Mouse (Mus musculus) T-cell, adult 2 months (primary cell): ENCODE measurements around the gene Inca1.

Experiments used
- DNase-seq: peaks from one replicate; pipeline ENCODE4 v3.0.0; 2022; ENCODE audit warnings: low spot score

Inca1 gene

GRCm38 (mm10) chr11:70652884-70653344 lies 47.0 kb downstream of the Inca1 start:
- no peak for DNase-seq

- no peak for DNase-seq
These were observed 47.7 kb downstream of the Inca1 start for GRCm38 (mm10) chr11:70652029-70652883.

- no peak for DNase-seq
These were observed 48.6 kb downstream of the Inca1 start for GRCm38 (mm10) chr11:70651391-70651790.

- peak; percentile 70 for DNase-seq
These were observed 49.4 kb downstream of the Inca1 start for GRCm38 (mm10) chr11:70650322-70651175.

GRCm38 (mm10) chr11:70649185-70649734 lies 50.7 kb downstream of the Inca1 start:
- no peak for DNase-seq

- DNase-seq: no peak
These were observed 51.4 kb downstream of the Inca1 start for GRCm38 (mm10) chr11:70648512-70648911.

- no peak for DNase-seq
These were observed 52.1 kb downstream of the Inca1 start for GRCm38 (mm10) chr11:70647716-70648420.

GRCm38 (mm10) chr11:70646691-70647650 lies 53.0 kb downstream of the Inca1 start, which contains the start of the genes Rnf167 and Slc25a11:
Gene Rnf167, plus strand, starts transcription at chr11:70647235.
Gene Slc25a11, minus strand, starts transcription at chr11:70647479.
- DNase-seq: peak; percentile 96

GRCm38 (mm10) chr11:70646259-70646555 lies 53.7 kb downstream of the Inca1 start:
- DNase-seq: no peak

GRCm38 (mm10) chr11:70645461-70646258 lies 54.3 kb downstream of the Inca1 start:
- DNase-seq: no peak

GRCm38 (mm10) chr11:70644564-70645103 lies 55.3 kb downstream of the Inca1 start:
- no peak for DNase-seq

GRCm38 (mm10) chr11:70643051-70643450 lies 56.9 kb downstream of the Inca1 start:
- no peak for DNase-seq

- no peak for DNase-seq
These were observed 58.7 kb downstream of the Inca1 start for GRCm38 (mm10) chr11:70641241-70641640.

- DNase-seq: no peak
These were observed 60.0 kb downstream of the Inca1 start for GRCm38 (mm10) chr11:70639976-70640375.

- no peak for DNase-seq
These were observed 61.2 kb downstream of the Inca1 start, which contains the start of gene Gp1ba for GRCm38 (mm10) chr11:70638714-70639278. Gene Gp1ba, plus strand, starts transcription at chr11:70639122.
